Mouse (Mus musculus) liver, adult (tissue): ENCODE data around the gene Camsap2.

ENCODE experiments used
- GATA4 ChIP-seq: IDR thresholded peaks from 2 replicates; pipeline ENCODE4 v1.6.1; 2014; ENCODE audit warnings: mild to moderate bottlenecking, low read length; ENCODE audit not compliant: insufficient replicate concordance

Gene Camsap2

GRCm38 (mm10) chr1:136227870-136228269 is 118.0 kb downstream of the Camsap2 start:
- no peak for TF ChIP-seq GATA4

GRCm38 (mm10) chr1:136226626-136227025 is 119.3 kb downstream of the Camsap2 start:
- TF ChIP-seq GATA4: no peak

DNA sequence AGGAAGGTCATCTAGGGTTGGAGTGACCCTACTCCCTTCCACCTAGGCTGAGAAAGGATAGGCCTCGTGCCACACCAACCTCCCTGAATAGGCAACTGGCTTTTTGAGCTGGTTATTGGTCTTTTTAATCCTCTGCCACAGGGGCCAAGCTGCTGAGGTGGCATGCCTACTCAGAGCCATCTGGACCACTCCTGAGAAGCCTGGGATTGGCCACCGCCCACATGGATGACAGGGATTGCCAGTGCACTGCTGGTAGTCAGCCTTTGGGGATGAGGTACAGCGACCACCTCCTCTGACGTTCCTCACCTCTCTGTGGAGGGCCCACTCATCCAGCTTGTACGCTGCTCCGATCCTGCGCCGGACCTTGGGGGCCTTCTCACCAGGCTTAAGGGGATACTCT is 120.1 kb downstream of the Camsap2 start:
- TF ChIP-seq GATA4: no peak

DNA sequence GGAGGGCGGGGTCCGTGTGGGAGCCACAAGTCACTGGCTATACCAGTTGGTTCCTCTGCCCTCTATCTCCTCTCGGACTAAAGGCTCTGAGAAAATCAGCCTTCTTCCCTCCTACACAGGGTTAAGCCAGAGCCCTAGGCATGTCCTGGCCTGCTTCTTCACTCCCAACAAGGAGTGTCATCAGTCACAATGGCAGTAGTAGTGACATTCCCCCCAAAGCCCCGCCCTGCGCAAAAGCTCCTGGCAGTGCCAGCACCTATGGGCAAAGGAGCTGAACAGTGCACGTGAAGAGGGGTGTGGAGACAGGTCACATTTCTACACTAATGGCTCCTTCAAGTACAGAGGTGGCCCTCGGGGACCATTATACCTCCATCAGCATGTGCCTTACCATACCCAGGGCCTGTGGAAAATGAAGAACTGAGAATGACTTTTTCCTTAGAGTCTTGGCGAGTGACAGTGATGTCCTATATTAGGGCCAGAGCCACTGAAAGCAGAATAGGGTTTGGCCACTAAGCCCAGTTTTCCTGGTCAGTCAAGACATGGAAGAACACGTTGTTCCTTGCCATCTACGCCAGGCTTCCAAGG is 122.1 kb downstream of the Camsap2 start:
- TF ChIP-seq GATA4: no peak

DNA sequence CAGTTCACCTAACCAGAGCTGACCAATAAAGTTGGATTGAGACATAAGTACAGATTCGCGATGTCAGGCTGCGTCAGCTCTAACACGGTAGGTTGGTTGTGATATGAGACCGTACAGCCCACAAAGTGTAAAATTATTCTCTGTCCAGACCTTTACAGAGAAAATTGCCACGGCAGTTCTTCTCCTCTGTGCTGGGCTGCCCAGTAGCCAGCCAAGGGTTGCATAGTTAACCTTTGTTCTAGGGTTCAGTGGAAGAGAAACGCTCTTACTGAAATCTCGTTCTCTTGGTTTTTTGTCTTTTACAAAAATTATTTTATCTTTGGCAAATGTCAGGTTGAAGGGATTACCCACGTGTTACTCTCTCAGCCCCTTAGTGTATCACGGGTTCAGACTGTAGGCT is 123.5 kb downstream of the Camsap2 start:
- TF ChIP-seq GATA4: no peak

DNA sequence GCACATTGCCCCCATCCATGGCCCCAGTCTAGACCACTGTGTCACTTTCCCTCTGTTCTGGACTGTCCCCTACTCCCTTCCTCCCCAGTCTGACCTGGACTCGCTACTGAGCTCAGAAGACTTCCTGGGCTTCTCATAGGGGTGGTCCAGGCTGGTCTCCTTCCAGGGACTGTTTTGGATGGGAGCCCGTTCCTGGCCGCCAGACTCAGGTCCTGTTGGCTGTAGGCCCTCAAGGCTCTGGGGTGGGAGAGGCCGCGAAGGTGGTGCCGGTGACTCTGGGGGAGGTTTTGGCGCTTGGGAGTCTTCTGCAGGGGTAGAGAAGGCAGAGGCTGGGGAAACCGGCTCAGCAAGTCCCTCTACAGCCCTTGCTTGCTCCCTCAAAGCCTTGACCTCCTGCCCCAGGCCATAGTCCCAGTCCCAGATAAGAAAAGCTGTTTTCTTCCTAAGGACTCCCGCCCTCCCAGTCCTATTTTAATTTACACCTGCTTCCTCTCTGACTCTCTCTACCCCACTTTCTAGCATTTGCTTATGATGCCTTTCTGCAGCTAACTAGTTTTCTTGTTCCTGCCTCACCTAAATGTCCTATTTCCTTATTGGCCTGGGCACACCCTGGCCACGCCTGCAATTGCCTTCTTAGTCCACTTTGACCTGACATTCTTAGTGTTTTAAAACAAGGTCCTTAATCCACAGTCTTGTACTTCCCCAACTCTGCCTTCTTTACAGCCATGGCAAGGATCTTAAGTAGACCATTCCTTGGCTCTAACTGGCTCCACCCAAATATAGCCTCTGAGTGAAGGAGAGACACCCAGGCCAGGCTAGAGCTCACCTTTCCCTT is 125.7 kb downstream of the Camsap2 start:
- TF ChIP-seq GATA4: no peak
